Mouse (Mus musculus) cerebellum, adult (tissue): ENCODE results near the gene Depdc1b.

Source experiments
- ATAC-seq: cut with Nextera tagmentation; 2 replicates; pipeline ENCODE4 v1.9.2; 2017; ENCODE audit warnings: mild to moderate bottlenecking, moderate library complexity, mixed read lengths; ENCODE audit not compliant: insufficient number of reproducible peaks, low FRiP score, low TSS enrichment

Gene Depdc1b

DNA sequence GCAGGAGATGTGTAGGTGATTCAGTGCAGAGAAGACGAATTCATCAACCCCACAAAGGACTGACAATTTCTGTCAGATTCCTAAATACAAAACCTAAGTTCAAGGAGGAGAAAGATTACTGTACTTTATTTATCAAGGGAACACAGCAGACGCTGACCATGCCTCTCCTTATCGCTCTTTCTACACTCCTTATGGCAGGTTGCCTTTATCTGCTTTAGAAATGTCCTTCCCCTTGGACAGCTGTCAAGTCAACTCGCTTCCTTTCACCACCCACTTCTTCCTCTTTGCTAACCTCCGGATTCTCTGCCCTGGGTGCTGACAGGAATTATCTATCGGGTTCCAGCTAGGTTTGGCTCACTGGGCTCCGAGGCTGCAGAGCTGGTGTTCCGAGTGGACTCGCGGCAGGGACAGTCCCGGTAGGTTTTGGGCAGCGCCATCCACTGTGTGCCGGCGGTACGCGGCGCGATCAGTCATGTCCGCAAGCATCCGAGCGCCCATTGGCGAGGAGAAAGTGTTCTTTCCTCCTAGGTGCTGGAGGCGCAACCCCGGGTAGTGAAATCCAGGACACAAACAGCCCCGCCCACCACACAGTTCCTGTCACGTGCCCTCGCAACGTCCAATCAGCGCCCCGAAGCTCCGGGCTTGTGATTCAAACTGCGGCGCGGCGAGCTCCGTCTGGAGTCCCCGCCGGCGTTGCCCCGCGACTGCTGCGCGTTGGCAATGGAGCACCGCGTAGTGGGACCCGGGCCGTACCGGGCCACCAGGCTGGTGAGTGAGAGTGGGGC lies at the start of gene Depdc1b:
TSS of gene Depdc1b (plus strand) at position 631 of the 785 bp plus-strand sequence.
- ATAC-seq: peak; percentile 95

- ATAC-seq: no peak
These were observed 48.1 kb upstream of the Depdc1b start for GRCm38 (mm10) chr13:108267841-108268634.

DNA sequence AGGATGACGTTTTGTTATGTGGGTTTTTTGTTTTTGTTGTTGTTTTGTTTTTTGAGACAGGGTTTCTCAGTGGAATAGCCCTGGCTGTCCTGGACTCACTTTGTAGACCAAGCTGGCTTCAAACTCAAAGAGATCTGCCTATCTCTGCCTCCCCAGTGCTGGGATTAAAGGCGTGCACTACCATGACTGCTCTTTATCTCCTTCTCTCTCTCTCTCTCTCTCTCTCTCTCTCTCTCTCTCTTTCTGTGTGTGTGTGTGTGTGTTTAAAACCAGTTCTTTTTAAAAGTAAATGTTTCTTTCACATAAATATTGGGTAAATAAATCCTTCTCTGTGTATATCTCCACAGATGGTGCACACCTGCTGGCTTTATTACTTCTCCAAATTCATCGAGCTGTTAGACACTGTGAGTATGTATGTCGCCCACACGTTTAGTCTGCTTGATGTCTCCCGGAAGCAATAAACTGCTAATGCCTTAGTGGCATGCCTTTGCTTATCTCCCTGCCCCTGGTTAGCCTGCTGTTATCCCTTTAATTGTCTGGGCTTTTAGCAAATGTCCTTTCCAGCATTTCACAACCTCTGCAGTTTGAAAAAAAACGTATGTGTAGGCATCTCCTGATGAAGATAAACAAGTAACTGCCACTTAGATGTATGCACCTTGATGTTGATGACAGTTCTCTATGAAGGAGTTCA lies 44.5 kb upstream of the Depdc1b start:
- no peak for ATAC-seq

DNA sequence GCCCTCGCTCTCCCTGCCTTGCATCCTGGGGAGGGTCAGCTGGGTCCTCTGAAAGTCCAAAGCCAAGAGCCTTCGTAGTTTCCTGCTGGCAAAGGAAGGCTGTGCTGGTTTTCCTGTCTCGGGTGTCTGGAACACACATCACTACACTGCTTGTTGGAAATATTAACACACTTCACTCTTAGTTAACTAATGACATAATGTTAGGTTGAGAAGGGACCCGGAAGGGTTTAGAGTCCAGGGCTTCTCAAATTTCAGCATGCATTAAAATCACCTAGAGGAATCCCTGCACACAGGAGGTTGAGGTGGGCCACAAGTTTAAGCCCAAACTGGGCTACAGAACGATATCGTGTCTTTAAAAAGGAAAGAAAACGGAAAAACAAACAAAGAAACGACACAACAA lies 43.8 kb upstream of the Depdc1b start:
- ATAC-seq: no peak

DNA sequence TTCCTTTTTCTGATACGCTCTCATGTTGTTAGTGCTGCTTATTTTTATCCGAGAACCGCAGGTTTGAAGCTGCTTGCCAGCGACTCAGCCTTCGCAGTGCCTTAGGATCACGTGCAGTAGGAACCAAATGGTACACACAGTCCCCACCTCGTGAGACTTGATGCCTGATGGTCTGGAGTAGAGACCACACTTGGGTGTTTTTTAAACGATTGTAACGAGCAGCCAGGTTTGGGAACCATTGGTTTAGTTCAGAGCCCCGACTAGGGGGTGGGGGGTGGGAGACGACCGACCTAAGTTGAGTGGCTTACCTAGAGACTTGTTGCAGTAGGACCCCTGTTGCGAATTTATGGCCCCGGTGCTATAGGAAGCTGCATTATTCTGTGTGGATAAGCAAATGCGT lies 43.1 kb upstream of the Depdc1b start:
- ATAC-seq: no peak

DNA sequence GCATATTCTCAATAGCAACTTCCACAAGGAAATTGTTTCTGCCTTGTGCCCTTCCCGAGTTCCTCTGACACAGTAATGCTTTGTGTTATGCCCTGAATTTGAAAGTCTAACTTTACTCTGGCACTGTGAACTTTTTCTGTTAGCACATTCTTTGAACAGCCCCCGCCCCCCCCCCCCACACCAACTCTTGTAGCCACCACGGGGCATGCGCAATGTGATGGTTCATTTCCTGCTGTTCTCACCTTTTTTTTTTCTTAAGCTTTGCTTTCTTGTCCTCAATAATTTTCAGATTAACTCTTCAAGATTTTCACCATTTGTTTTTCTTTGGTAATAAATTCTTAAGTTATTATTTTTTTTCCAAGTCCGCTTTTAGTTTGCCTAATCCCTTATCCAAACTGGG lies 42.7 kb upstream of the Depdc1b start:
- ATAC-seq: no peak

DNA sequence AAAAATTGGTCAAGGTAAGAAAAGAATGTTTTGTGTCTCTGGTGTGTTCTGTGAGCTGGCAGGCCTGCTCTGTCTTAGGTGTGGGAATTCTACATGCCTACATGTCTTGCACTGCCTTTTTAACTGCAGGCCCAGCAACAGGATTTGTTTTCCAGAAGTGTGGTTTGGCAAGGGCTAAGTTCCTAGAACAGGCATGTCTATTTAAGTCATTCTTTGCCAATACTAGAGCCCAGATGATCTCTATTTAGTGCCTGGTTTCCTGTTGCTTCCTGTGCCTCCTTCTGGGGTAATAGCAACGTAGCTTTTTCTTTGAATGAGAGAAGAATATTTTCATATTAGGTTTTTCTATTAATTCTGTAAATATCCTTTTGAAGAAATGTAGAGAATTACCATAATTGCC lies 39.6 kb upstream of the Depdc1b start:
- ATAC-seq: no peak

DNA sequence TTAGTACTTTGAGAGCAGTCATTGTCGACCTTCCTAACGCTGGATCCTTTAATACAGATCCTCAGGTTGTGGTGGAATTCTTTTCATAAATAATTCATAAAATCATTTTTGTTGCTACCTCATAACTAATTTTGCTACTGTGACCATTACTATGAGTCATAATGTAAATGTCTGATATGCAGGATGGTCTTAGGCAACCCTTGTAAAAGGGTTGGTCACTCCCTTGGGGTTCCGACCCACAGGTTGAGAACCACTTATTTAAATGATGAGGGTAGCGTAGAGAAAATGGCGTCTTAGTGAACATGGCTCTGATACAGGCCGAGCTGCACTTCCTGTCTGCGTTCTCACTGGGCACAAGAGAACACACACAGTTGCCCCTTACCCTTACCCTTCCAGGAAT lies 38.8 kb upstream of the Depdc1b start:
- ATAC-seq: no peak

- no peak for ATAC-seq
These were observed 37.5 kb upstream of the Depdc1b start for GRCm38 (mm10) chr13:108278592-108278991.

DNA sequence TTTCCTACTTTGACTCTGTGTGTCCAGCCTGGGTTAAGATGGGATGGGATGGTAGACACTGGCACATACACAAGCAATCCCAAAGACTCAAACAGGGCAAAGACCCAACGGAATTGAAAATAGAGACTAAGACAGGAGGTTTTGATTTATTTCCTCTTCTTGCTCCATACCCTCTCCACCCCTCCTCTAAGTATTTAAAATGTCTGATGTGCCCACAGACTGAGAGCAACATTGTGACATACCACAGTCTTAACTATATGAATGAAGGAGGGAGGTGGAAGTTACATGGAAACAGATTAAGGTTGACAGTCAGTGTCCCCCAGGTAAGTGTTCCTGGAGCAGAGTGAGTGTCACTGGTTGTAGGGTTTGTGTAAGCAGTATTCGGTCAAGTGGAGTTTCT lies 31.8 kb upstream of the Depdc1b start:
- ATAC-seq: no peak

DNA sequence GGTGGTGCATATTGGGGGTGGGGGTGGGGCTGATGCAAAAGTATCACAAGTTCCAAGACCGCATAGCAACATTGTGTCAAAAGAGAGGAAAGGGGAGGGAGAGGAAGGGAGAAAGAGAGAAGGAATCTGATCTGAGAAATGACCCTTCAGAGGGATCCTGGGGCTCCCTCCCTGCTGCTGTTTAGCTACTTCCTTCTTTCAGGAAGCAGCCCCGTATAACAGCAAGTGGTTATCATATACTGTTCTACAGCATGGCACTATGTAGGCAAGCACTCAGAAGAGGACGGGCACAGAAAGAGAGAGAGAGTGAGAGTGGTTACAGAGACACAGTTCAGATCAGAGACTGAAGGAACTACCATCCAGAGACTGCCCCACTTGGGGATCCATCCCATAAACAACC lies 28.2 kb upstream of the Depdc1b start:
- no peak for ATAC-seq

- ATAC-seq: no peak
These were observed 26.7 kb upstream of the Depdc1b start for GRCm38 (mm10) chr13:108289436-108289835.

GRCm38 (mm10) chr13:108290314-108290713 lies 25.8 kb upstream of the Depdc1b start:
- ATAC-seq: no peak

DNA sequence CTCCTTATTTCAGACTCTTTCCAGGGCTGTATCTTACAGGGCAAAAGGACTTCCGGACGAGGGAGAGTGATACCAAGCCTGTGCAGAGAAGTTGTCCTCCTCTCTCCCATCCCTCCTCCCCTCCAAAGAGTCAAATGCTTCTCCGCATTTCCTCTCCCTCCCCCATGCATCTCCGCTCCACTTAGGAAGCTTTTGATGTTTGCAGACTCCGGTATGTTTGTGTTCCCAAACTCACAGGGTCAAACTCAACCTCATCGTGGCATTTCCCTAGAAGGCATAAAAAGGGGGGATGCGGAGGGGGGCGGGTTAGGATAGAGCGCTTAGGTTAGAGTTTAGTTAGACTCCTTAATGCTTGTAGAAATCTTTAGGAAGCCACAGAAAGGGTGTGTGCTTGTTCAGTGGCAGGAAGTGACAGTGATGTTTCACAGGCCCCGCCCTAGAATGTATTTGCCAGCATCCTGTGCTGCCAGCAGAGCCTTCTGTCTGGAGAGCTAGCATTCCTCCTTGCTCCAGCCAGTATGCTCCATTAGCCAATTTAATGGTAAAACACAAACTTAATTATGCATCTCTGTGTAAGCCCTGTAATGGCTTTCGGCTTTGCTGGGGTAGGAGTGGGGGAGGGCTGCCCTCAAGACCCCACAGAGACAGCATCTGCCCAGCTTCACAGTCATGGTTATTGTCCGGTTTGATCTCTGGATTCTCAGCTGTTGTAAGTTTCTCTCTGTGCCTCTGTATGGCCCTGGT lies 18.6 kb upstream of the Depdc1b start:
- ATAC-seq: 0 out of 2 replicates have a peak, but pooled peaks have one; percentile 45

DNA sequence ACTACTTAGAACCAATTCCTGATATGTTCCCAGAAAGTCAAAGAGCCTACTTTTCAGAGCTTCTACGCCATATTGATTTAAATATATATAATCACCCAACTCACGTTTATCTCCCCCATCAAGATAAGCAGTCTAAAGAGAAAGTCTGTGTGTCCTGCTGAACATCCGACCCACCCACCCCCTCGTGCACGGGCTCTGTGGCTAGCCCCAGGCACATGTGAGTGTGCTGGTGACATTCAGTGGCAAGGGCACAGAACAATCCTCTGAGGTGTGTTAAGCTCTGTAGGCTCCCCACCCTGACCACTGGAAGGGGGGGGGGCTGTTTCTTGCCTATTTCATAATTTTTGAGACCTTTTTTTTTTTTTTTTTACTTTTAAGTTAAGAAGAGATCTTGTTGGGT lies 17.9 kb upstream of the Depdc1b start:
- no peak for ATAC-seq

GRCm38 (mm10) chr13:108300346-108300950 lies 15.7 kb upstream of the Depdc1b start:
- ATAC-seq: no peak

DNA sequence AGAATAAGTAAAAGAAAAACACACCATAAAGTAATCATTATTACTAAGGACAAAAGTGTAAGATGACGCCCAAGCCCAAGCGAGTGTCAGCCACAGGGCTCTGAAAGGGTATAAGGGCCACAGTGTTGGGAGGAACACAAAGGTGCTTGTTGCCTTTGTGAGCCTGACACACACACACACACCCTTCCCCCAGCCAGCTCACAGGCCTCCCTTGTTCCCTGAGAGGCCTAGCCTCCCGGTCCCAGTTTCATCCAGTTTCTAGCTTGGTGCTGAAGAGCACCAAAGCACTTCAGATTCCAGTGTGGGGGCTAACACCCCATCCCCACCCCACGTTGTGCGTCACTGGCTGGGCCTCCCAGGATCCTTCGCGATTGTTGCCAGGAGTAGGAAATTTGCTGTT lies 14.7 kb upstream of the Depdc1b start:
- no peak for ATAC-seq

GRCm38 (mm10) chr13:108302957-108303675 lies 13.0 kb upstream of the Depdc1b start:
- ATAC-seq: no peak

GRCm38 (mm10) chr13:108303841-108304240 lies 12.3 kb upstream of the Depdc1b start:
- ATAC-seq: no peak
